ENCODE assay signal across 9 mouse cellular contexts in genomic region chr4:125489901-125490590, GRCm38 (mm10). TPM values are rescaled to one million over a fixed set of nuclear protein-coding genes. Genes with fewer than 3 reads are reported as not detected.
DNase-seq lines count a peak whose midpoint lies in the region; ATAC-seq and TF ChIP-seq lines count a peak whose summit lies in the region.
"Had no signal": no experiment of that assay in that cellular context is flagged by ENCODE, and none has a peak within 500 bp of the region (broad histone marks: within the 10 kb centered on the region; RNA-seq: fewer than 3 reads in every experiment).

No protein-coding gene starts in this region.

- 0% methylated on average over 48 of the region's 81 CpGs for WGBS in hindbrain, postnatal 0 days
- WGBS in midbrain, embryonic 13.5 days, result under 1% methylated on average over 68 of the region's 81 CpGs

- peaks cover 14% of the 10 kb centered on the region for H3K27me3 ChIP-seq in hindbrain, postnatal 0 days (ENCODE audit: insufficient read depth, low read length)
- peaks cover 96% of the 10 kb centered on the region for H3K27me3 ChIP-seq in midbrain, embryonic 13.5 days

- H3K9me3 ChIP-seq in hindbrain, postnatal 0 days (ENCODE audit: low read length), result no peaks in the 10 kb centered on the region
- no peaks in the 10 kb centered on the region for H3K9me3 ChIP-seq in midbrain, embryonic 13.5 days

- intact Hi-C loops in gastrocnemius, postnatal 14 days (cut with DNase I; ENCODE audit: low total_unique reads), result no loop called here

- H3K4me2 ChIP-seq in hindbrain, postnatal 0 days (ENCODE audit: low read depth, low read length), result peak overlapping the region; percentile 66
- H3K4me2 ChIP-seq in midbrain, embryonic 13.5 days (replicated peaks), result peak overlapping the region; percentile 83

- H3K4me1 ChIP-seq in hindbrain, postnatal 0 days (ENCODE audit: insufficient read depth, low read length), result peaks cover 16% of the 10 kb centered on the region; the same call in 1 of the 2 replicates
- peaks cover 99% of the 10 kb centered on the region for H3K4me1 ChIP-seq in midbrain, embryonic 13.5 days (replicated peaks)

- H3K27ac ChIP-seq in hindbrain, postnatal 0 days, result peak overlapping the region; percentile 85
- peak overlapping the region; percentile 83 for H3K27ac ChIP-seq in midbrain, embryonic 13.5 days

- H3K4me3 ChIP-seq in hindbrain, postnatal 0 days (ENCODE audit: low read length), result peak overlapping the region; percentile 59
- peak overlapping the region; percentile 61 for H3K4me3 ChIP-seq in midbrain, embryonic 13.5 days (replicated peaks)

- peak; percentile 61 for ATAC-seq in hindbrain, postnatal 0 days
- peak; percentile 51 for ATAC-seq in midbrain, embryonic 13.5 days
- no peak for ATAC-seq in activated CD4-positive, CD25-positive, alpha-beta regulatory T cell, adult 4 months

- no peak for TF ChIP-seq CTCF in hindbrain, postnatal 0 days (IDR thresholded peaks at IDR 0.05; ENCODE audit: low read depth)

- H3K9ac ChIP-seq in hindbrain, postnatal 0 days (replicated peaks; ENCODE audit: low read length), result peak overlapping the region; percentile 70
- H3K9ac ChIP-seq in midbrain, embryonic 13.5 days (replicated peaks), result peak overlapping the region; percentile 82

- peak; percentile 35 for DNase-seq in gastrocnemius, postnatal 14 days
- no peak for DNase-seq in gastrocnemius, adult 18-20 months (ENCODE audit: low spot score)
- peak; percentile 28 to 36 for DNase-seq in urinary bladder, adult 18-20 months (ENCODE audit: low spot score in 2 of 2)
- DNase-seq in urinary bladder, postnatal 10 days (ENCODE audit: low spot score), result no peak
- DNase-seq in hindbrain, postnatal 0 days (ENCODE audit: low spot score), result peak; percentile 82
- peak; percentile 59 for DNase-seq in testis, postnatal 10 days (ENCODE audit: low spot score)

- H3K36me3 ChIP-seq in hindbrain, postnatal 0 days (ENCODE audit: insufficient read depth, low read length), result no peaks in the 10 kb centered on the region
- H3K36me3 ChIP-seq in midbrain, embryonic 13.5 days, result no peaks in the 10 kb centered on the region
- H3K36me3 ChIP-seq: G1E had no signal

RNA-seq across cellular contexts. Expression of gene Grik3, which starts 0.5 kb away (rescaled TPM):
- under 1 TPM; 0.11 to 0.14 TPM for total RNA-seq in gastrocnemius, postnatal 14 days (2021)
- under 1 TPM; 0.12 to 0.18 TPM for total RNA-seq in gastrocnemius, adult 18-20 months (2021)
- total RNA-seq in hindbrain, postnatal 0 days (2014; rRNA removed), result 30.1 and 32.0 TPM in 2 replicates
- polyA plus RNA-seq in hindbrain, postnatal 0 days (2015; fragmentation: Nextera tagmentation; extraction: Ambion mirVana), result 4.2 TPM in 2 replicates
- 3.1 and 3.6 TPM in 2 replicates for polyA plus RNA-seq in midbrain, embryonic 13.5 days (2015; fragmentation: Nextera tagmentation; extraction: Ambion mirVana)
- polyA plus RNA-seq in activated CD4-positive, CD25-positive, alpha-beta regulatory T cell, adult 4 months (2017; shearing (Covaris generic)), result not detected
- polyA plus RNA-seq: G1E had no signal

Comparison
In these comparisons a context has a peak if more than half of its experiments do, and no peak if none do; other contexts are left out.
1. DNase-seq: peak in gastrocnemius, postnatal 14 days (single experiment), urinary bladder, adult 18-20 months (2 of 2), hindbrain, postnatal 0 days (single experiment) and testis, postnatal 10 days (single experiment); none in gastrocnemius, adult 18-20 months (single experiment) and urinary bladder, postnatal 10 days (single experiment).
2. RNA of gene Grik3, which starts 0.5 kb away (total RNA-seq): 30.1 to 32.0 TPM in hindbrain, postnatal 0 days; 0.12 to 0.18 TPM in gastrocnemius, adult 18-20 months and 0.11 to 0.14 TPM in gastrocnemius, postnatal 14 days; every median in the first group is over 10 times any median in the second.